Mouse (Mus musculus) limb, embryonic 10.5 days (tissue): ENCODE data around the gene Catsperz. TPM values are rescaled to one million over a fixed set of nuclear protein-coding genes. Genes with fewer than 3 reads are reported as not detected.

ENCODE experiments used
- DNase-seq: peaks from one replicate; pipeline ENCODE4 v3.0.0-alpha.2; 2017; ENCODE audit warnings: low spot score
- H3K27ac ChIP-seq: fragments of 300-500 bp; sonication (generic); 2 replicates; pipeline ENCODE4 v1.5.1; 2016; ENCODE audit warnings: mild to moderate bottlenecking
- H3K27me3 ChIP-seq: fragments of 300-500 bp; sonication (generic); 2 replicates; pipeline ENCODE4 v1.6.1; 2016; ENCODE audit warnings: low read depth, mild to moderate bottlenecking; ENCODE audit not compliant: poor library complexity, severe bottlenecking
- H3K36me3 ChIP-seq: fragments of 300-500 bp; sonication (generic); 2 replicates; pipeline ENCODE4 v1.6.1; 2016; ENCODE audit warnings: mild to moderate bottlenecking, moderate library complexity
- H3K4me1 ChIP-seq: fragments of 300-500 bp; sonication (generic); 2 replicates; pipeline ENCODE4 v1.6.1; 2016
- H3K4me3 ChIP-seq: fragments of 300-500 bp; sonication (generic); 2 replicates; pipeline ENCODE4 v1.5.1; 2016; ENCODE audit warnings: mild to moderate bottlenecking, moderate library complexity
- H3K9me3 ChIP-seq: fragments of 300-500 bp; sonication (generic); replicated peaks from 2 replicates; pipeline ENCODE4 v1.6.1; 2016; ENCODE audit warnings: mild to moderate bottlenecking
- WGBS: fragments of 180-500 bp; shearing (Covaris S2); methylation state at CpG from one replicate; pipeline ENCODE4 v1.1.7; 2016; 5-methylcytosine and 5-hydroxymethylcytosine counted together
- polyA plus RNA-seq: library from polyadenylated mRNA; unstranded; fragments of >200 nt; fragmentation: Nextera tagmentation; extraction: Ambion mirVana; gene quantifications from 2 replicates; pipeline ENCODE4 v1.2.1, GENCODE M21; 2016

Catsperz gene
- polyA plus RNA-seq, 1 experiment from 2014 or later = 0.76 TPM

DNA sequence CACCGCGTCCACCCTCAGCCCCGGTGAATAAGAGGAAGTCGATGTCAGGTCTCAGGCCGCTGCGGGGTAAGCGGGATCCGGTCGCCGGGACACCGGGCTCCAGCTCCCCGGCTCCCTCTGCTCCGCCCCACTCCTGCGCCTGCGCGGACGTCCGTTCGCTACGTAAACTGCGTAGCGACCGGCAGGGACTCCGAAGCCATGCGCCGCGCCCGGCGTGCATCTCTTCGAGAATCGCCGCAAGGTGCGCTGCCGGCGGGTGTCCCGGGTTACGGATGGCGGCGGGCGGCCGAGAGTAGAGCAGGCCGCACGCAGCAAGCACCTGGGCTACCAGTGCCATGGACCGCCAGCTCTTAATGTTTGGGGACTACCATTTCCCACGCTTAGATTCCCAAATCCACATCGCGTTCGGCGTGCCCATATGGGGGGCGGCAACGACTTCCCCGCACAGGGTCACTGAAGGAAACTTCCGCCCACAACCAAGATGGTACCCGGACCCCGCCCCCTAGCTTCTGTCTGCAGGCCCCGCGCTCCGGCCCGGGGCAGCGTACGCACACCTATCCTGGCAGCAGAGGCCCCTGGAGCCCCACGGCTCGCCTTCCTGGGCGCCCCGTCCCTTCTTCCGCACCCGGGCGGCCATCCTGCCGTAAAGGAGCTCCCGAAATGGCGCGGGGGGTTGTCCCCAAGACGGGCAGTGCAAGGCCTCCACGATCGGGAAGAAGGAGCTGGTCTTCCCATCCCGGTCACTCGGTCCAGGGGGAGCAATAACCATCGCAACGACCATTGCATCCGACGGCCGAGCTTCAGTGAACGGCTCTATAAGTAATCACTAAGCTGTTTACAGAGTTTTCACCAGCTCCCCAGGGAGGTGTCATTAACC is 16.4 kb upstream of the Catsperz start, which contains the start of gene Bad:
TSS of gene Bad (plus strand) at position 490 of the 877 bp plus-strand sequence.
- H3K4me1 ChIP-seq = peaks cover 25% of the 10 kb centered on the region
- DNase-seq = peak; percentile 98
- H3K36me3 ChIP-seq = peaks cover 3% of the 10 kb centered on the region
- peak within 1 kb of the TSS; percentile 86 for H3K4me3 ChIP-seq
- under 1% methylated on average over 83 of the region's 83 CpGs for WGBS
- no peaks in the 10 kb centered on the region for H3K9me3 ChIP-seq
- H3K27ac ChIP-seq = peak within 1 kb of the TSS; percentile 92
- H3K27me3 ChIP-seq = peaks cover 31% of the 10 kb centered on the region

DNA sequence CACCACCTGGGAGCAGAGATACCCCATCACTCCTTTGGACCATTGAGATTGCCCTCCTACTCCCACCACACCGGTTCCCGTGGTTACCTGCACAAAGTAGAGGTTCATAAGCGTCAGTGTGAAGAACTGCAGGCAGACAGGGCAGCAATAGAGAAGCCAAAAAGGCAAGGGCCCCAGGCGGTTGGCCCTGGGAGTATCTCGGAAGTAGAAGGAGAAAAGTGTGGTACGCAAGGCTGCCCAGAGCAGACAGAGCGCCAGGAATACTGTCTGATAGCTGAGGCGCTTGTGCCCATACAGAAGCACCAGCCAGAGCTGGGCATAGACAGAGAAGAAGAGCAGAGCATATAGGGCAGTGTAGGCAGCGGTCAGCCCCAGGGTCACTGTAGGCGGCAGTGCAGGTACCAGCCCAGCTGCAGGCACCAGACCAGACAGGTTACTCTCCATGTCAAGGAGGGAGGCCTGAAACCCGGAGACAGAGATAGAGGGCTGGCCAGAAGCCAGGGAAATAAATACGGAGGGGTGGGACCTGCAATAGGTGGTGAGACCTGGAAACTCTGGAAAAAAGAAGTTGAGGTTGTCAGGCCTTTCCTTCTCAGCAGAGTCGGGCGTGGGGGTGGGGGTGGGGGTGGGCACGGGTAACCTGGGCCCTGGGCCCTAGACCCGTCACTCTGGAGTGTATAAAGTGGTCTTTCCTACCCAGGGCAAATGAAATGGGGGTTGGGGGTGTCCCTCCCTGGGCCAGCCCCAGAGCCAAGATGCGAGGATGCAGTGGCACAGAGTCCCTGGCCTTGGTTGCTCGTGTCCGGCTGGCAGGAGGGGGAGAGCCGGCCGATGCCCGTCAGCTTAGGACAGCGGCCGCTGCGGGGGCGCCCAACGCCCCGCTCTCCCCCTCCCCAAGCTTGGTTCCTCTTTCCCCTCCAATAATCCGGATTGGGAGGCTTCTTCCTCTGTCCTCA is 15.5 kb upstream of the Catsperz start:
- Histone ChIP-seq H3K9me3 (no peaks in the 10 kb centered on the region), H3K27ac (peak overlapping the region; percentile 92), H3K27me3 (peaks cover 40% of the 10 kb centered on the region), H3K4me3 (peak overlapping the region; percentile 86), H3K36me3 (peaks cover 3% of the 10 kb centered on the region), H3K4me1 (peaks cover 25% of the 10 kb centered on the region)
- no peak for DNase-seq
- WGBS = 22% methylated on average over 29 of the region's 29 CpGs

DNA sequence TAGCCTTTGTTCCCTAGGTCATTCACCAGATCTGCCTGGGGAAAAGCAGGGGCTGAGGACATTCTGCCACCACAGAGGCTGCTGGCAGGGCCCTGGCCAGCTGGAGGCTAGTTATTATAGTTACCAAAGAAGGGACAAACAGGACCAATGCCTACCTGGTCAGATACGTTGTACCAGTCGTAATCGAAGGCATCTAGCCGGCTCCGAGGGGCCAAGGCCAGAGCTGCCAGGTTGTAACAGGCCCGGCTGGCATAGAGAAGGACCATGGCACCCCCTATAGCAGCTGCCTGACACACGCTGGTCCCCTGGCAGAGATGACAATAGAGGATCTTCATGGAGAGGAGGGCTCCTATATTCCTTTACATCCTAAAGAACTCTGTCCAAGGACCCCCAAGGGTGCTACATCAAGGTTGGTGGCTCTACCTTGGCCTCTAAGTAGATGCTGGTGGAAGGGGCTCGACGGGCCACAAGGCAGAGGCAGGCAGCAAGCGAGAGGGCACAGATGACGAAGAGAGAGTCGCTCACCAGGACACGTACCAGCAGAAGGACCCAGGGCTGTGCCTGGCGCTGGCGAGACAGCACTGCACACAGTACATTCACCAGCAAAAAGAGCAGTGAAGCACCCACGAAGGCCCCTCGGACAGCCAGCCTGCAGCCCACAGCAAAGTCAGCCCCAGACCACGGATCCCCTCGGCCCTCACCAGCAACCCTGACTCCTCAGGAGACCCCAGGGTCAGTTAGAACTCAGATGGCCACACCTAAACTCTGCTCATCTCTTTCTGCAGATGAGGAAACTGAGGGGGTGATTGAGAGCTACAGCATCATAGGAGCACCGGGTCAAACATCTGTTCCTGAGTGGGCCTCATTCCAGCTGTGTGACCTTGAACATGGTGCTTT is 14.2 kb upstream of the Catsperz start:
- Histone ChIP-seq H3K4me1 (peaks cover 25% of the 10 kb centered on the region), H3K27ac (no peak overlapping the region), H3K27me3 (peaks cover 53% of the 10 kb centered on the region), H3K9me3 (no peaks in the 10 kb centered on the region), H3K36me3 (no peaks in the 10 kb centered on the region), H3K4me3 (0 out of 2 replicates have a peak overlapping the region, but pooled peaks have one; percentile 11)
- 90% methylated on average over 20 of the region's 20 CpGs for WGBS
- no peak for DNase-seq

DNA sequence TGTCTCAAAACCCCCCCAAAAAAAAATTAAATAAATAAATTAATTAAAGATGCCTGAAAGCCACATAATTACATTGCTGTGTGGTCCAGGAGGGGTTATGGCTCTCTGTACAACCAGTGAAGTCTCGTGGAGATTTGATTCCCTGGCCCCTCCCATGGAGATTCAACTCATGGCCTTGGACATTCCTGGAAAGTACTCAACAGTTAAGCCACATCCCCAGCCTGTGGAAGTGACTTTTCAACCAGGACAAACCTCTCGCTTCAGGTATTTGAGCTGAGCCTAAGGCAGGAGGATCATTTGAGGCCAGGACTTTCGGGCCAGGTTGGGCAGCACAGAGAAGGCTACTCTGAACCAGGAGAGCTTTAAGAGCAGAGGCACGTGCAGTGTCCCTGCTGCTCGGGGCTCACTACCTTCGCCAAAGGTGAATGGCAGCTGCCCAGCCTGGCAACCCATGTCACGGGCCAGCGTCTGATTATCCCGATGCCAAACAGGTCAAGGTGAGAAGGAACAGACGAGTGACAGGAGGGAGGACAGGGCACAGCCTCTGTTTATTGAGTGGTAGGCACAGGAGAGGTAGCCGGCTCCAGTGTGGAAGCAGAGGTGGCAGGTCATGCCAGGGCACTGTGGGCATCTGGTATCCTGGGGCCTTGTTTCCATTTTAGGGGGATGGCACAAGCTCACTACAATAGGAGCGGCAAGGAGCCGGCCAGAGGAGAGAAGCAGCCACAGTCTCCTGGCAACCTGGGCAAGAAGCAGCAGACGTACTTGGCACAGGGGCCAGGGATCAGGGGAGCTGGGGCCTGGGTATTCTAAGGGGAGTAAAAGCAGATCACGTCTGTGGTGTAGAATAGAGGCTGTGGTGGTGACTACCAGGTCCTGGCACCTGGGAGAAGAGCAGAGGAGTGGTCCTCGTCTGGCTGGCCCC is 12.6 kb upstream of the Catsperz start:
- H3K9me3 ChIP-seq = no peaks in the 10 kb centered on the region
- no peak overlapping the region for H3K4me3 ChIP-seq
- H3K36me3 ChIP-seq = no peaks in the 10 kb centered on the region
- no peak for DNase-seq
- H3K4me1 ChIP-seq = peaks cover 30% of the 10 kb centered on the region
- WGBS = 82% methylated on average over 16 of the region's 16 CpGs
- H3K27me3 ChIP-seq = peaks cover 69% of the 10 kb centered on the region
- H3K27ac ChIP-seq = no peak overlapping the region

DNA sequence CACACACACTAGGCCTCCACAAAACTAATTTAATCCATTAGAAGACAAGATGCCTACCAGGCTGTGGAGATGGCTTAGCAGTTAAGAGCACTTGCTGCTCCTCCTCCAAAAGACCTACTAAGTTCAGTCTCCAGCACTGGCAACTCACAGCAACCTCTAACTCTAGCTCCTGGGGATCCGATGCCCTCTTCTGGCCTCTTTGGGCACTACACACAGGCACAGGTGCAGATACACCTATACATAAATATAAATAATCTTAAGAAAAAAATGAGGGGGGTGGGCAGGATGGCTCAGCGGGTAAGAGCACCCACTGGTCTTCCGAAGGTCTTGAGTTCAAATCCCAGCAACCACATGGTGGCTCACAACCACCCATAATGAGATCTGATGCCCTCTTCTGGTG is 11.1 kb upstream of the Catsperz start:
- peaks cover 84% of the 10 kb centered on the region for H3K27me3 ChIP-seq
- WGBS = 21% methylated on average over 3 of the region's 3 CpGs
- H3K27ac ChIP-seq = no peak overlapping the region
- no peak overlapping the region for H3K4me3 ChIP-seq
- H3K36me3 ChIP-seq = no peaks in the 10 kb centered on the region
- peaks cover 25% of the 10 kb centered on the region for H3K4me1 ChIP-seq
- DNase-seq = no peak
- H3K9me3 ChIP-seq = no peaks in the 10 kb centered on the region

DNA sequence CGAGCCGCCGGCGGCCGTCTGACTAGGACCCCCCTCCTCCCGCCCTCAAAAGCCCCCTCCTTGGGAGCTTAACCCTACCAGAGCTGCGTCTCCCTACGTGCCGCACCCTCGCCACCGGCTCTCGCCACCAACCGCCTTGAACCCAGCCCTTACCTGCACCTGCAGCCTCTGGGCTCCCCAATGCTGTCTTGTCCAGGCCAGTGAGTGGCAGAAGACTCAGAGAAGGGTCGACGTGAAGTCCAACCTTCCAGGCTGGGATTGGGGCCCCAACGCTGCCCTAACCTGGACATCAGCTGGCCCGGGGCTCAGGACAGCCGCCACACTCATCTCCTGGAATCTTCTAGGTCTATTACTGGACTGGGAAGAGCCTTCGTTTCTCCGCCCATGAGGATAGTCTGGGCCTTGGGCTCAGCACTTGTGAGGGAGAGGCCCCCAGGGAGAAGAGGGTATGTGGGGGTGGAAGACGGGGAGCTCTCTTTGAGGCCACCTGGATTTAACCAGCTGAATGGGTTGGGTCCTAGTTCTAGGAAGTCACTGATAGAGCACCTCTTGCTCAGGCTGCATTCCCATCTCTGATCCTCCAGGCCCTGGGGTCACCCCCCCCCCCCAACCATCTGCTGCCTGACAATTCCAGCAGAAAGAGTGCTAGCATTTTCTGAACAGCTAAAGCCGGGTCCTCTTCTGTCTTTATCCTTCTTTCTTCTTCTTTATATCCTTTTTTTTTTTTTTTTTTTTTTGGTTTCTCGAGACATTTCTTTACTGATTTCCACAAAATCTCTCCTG is 9.2 kb upstream of the Catsperz start, which contains the start of gene Kcnk4:
TSS of gene Kcnk4 (minus strand) at position 321 of the 783 bp plus-strand sequence.
- 9% methylated on average over 23 of the region's 23 CpGs for WGBS
- Histone ChIP-seq H3K27me3 (peaks cover 91% of the 10 kb centered on the region), H3K4me3 (peak within 1 kb of the TSS; percentile 39), H3K27ac (no peak within 1 kb of the TSS), H3K36me3 (no peaks in the 10 kb centered on the region), H3K4me1 (peaks cover 8% of the 10 kb centered on the region), H3K9me3 (no peaks in the 10 kb centered on the region)
- DNase-seq = no peak

DNA sequence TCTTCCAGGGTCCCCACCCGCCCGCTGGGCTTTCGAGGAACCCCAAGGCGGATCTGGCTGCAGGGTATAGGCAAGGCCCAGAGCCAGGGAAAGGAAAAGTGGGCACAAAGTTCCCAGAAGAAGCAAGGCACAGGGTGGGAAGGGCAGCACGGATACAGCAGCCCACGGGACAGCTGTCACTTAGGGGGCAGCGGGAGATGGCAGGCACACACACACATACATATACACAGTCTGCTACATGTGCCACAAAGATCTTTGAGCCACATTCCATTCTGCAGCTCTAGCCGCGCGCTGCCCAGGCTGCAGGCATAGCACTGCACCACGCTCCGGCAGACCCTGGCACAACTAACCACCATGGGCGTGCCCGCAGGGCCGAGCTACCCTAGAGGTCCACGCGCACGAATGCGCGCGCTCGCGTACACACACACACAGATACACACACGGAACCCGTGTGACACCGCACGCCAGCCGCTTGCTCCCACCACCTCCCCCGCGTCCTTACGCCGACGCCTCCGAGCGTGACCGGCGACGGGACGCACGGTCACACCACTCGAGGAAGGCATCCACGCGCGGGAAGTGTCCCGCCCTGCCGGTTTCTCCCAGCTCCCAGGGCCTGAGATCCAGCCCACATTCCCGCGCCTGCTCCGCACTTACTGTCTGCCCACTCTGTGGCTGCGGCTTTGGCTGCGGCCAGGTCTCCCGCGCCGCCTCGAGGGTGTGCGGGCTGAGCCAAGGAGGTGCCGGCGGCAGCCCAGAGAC is 8.4 kb upstream of the Catsperz start:
- H3K4me1 ChIP-seq = peaks cover 8% of the 10 kb centered on the region
- H3K27ac ChIP-seq = no peak overlapping the region
- peaks cover 92% of the 10 kb centered on the region for H3K27me3 ChIP-seq
- 5% methylated on average over 58 of the region's 58 CpGs for WGBS
- H3K4me3 ChIP-seq = peak overlapping the region; percentile 39
- H3K9me3 ChIP-seq = no peaks in the 10 kb centered on the region
- no peak for DNase-seq
- no peaks in the 10 kb centered on the region for H3K36me3 ChIP-seq

DNA sequence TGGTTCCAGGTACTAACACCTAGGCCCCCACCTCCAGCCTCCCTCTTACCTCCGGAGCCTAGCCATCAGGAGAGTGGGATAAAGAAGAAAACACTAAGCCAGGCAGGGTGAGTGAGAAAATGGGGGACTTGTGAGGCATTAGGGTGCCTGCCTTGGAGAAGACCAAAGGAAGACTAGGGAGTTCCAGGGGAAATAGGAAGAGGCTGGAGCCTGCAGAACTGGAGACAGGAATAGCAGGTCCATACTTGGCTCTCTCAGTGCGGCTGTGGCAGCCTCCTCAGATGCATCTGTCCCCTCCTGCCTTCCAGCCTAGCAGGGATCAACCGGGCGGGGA is 7.9 kb upstream of the Catsperz start:
- 16% methylated on average over 4 of the region's 4 CpGs for WGBS
- H3K27ac ChIP-seq = no peak overlapping the region
- H3K27me3 ChIP-seq = peaks cover 92% of the 10 kb centered on the region
- no peaks in the 10 kb centered on the region for H3K9me3 ChIP-seq
- H3K4me3 ChIP-seq = 0 out of 2 replicates have a peak overlapping the region, but pooled peaks have one; percentile 39
- H3K4me1 ChIP-seq = peaks cover 8% of the 10 kb centered on the region
- DNase-seq = no peak
- no peaks in the 10 kb centered on the region for H3K36me3 ChIP-seq

DNA sequence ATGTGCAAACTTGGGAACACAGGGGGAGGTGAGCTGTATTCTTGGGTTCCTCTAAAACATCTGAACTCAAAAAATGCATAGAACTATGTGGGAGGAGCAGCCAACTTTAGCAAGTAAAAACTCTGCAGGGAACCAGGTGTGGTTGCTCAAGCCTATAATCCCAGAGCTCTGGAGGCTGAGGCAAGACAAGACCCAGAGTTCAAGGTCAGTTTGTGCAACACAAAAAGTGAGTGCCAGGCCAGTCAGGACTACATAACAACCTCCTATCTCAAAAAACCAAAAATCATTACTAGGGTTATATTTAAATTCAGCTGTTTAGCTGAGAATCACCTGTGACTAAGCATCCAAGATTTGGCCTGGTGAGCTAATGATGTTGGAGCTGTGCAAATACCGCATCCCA is 6.8 kb upstream of the Catsperz start:
- Histone ChIP-seq H3K4me3 (no peak overlapping the region), H3K4me1 (peaks cover 10% of the 10 kb centered on the region), H3K27me3 (peaks cover 98% of the 10 kb centered on the region), H3K36me3 (no peaks in the 10 kb centered on the region), H3K9me3 (no peaks in the 10 kb centered on the region), H3K27ac (no peak overlapping the region)
- WGBS = 50% methylated on average over 1 of the region's 1 CpGs
- no peak for DNase-seq

DNA sequence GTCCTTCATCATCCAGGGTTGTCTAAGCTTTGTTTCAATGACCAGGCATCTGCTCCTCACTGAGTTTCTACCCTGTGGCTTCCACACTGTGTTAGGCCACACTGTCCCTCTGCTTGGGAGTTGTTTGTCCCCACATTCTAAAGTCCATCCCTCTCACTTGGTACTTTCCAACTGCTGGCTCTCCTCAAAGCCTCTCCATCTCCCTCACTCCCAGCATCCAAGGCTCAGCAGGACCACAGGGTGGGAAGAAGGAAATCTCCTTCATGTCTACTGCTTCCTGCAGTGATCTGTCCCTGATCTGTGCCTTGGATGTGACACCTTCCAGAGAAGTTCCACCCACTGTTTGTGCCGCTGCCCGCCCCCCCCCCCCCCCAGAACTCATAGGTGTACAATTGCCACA is 5.8 kb upstream of the Catsperz start:
- Histone ChIP-seq H3K27me3 (peaks cover 100% of the 10 kb centered on the region), H3K27ac (no peak overlapping the region), H3K9me3 (0 out of 2 replicates have a peak, but pooled peaks cover 2% of the 10 kb centered on the region), H3K4me1 (peaks cover 16% of the 10 kb centered on the region), H3K4me3 (no peak overlapping the region), H3K36me3 (no peaks in the 10 kb centered on the region)
- DNase-seq = no peak
- 0% methylated on average over 2 of the region's 2 CpGs for WGBS
